Mouse (Mus musculus) hindbrain, embryonic 12.5 days (tissue): ENCODE data around the gene Nyap2. TPM values are rescaled to one million over a fixed set of nuclear protein-coding genes. Genes with fewer than 3 reads are reported as not detected.

Experiments used
- ATAC-seq: fragments of 200-750 bp; cut with Nextera tagmentation; 2 replicates; pipeline ENCODE4 v1.8.0; 2017; ENCODE audit warnings: moderate TSS enrichment; ENCODE audit not compliant: low FRiP score
- H3K27ac ChIP-seq: fragments of 300-500 bp; sonication (generic); 2 replicates; pipeline ENCODE4 v1.5.1; 2016; ENCODE audit warnings: mild to moderate bottlenecking
- H3K27me3 ChIP-seq: fragments of 300-500 bp; sonication (generic); 2 replicates; pipeline ENCODE4 v1.6.1; 2016; ENCODE audit warnings: mild to moderate bottlenecking
- H3K36me3 ChIP-seq: fragments of 300-500 bp; sonication (generic); 2 replicates; pipeline ENCODE4 v1.6.1; 2016; ENCODE audit warnings: mild to moderate bottlenecking
- H3K4me1 ChIP-seq: fragments of 300-500 bp; sonication (generic); 2 replicates; pipeline ENCODE4 v1.6.1; 2016
- H3K4me2 ChIP-seq: fragments of 300-500 bp; sonication (generic); replicated peaks from 2 replicates; pipeline ENCODE4 v1.6.1; 2016; ENCODE audit warnings: mild to moderate bottlenecking
- H3K4me3 ChIP-seq: fragments of 300-500 bp; sonication (generic); 2 replicates; pipeline ENCODE4 v1.5.1; 2016; ENCODE audit warnings: mild to moderate bottlenecking
- H3K9ac ChIP-seq: fragments of 300-500 bp; sonication (generic); 2 replicates; pipeline ENCODE4 v1.6.1; 2016; ENCODE audit warnings: mild to moderate bottlenecking, moderate library complexity
- H3K9me3 ChIP-seq: fragments of 300-500 bp; sonication (generic); replicated peaks from 2 replicates; pipeline ENCODE4 v1.6.1; 2016; ENCODE audit warnings: mild to moderate bottlenecking
- WGBS: fragments of 180-500 bp; shearing (Covaris S2); methylation state at CpG from one replicate; pipeline ENCODE4 v1.1.7; 2016; 5-methylcytosine and 5-hydroxymethylcytosine counted together
- polyA plus RNA-seq: library from polyadenylated mRNA; unstranded; fragments of >200 nt; fragmentation: Nextera tagmentation; extraction: Ambion mirVana; gene quantifications from 2 replicates; pipeline ENCODE4 v1.2.1, GENCODE M21; 2016

Nyap2 gene
- polyA plus RNA-seq, 1 experiment from 2014 or later = 5.3 TPM

DNA sequence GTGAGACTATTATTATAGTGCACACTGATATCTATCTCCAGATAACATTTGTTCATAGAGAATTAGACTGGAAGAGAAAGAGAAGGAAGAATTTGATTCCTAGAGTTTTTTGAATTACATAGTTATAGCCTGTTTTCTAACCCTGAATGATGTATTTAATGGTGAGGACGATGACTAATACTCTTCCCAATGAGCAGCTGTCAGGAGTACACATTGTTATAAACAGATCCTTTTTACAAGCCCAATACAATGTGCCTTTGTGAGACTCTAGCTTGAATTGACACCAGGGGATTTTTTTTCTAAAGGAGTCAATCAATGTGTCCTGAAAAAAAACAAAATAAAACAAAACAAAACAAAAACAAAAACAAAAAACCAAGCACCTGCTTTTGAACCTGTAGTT lies 22.2 kb downstream of the Nyap2 start:
- H3K4me1 ChIP-seq = no peaks in the 10 kb centered on the region
- H3K36me3 ChIP-seq = no peaks in the 10 kb centered on the region
- H3K27ac ChIP-seq = peak overlapping the region; percentile 30; the same call in 1 of the 2 replicates
- no peak overlapping the region for H3K4me3 ChIP-seq
- no peak overlapping the region for H3K4me2 ChIP-seq
- 29% methylated on average over 1 of the region's 1 CpGs for whole genome bisulfite sequencing
- H3K9me3 ChIP-seq = no peaks in the 10 kb centered on the region
- no peaks in the 10 kb centered on the region for H3K27me3 ChIP-seq
- ATAC-seq = no peak
- no peak overlapping the region for H3K9ac ChIP-seq

DNA sequence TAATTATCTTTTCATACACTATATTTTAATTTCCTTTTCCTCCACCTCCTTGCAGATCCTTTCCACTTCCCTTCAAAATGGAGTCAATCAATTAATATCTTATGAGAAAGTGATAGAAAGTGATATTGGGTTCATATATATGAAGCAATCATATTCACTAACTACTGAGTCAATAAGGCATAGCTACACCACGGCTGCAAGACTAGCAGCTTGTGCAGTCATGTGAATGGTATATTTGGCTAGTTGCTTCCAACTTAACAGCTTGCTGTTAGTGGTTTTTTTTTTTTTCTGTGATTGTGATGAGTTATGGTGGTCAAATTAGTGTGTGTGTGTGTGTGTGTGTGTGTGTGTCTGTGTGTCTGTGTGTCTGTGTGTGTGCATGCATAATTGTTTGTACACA lies 25.0 kb downstream of the Nyap2 start:
- Histone ChIP-seq H3K27me3 (no peaks in the 10 kb centered on the region), H3K4me1 (no peaks in the 10 kb centered on the region), H3K4me2 (no peak overlapping the region), H3K9me3 (no peaks in the 10 kb centered on the region), H3K27ac (no peak overlapping the region), H3K4me3 (no peak overlapping the region), H3K9ac (no peak overlapping the region), H3K36me3 (no peaks in the 10 kb centered on the region)
- WGBS = 80% methylated on average over 1 of the region's 1 CpGs
- no peak for ATAC-seq

DNA sequence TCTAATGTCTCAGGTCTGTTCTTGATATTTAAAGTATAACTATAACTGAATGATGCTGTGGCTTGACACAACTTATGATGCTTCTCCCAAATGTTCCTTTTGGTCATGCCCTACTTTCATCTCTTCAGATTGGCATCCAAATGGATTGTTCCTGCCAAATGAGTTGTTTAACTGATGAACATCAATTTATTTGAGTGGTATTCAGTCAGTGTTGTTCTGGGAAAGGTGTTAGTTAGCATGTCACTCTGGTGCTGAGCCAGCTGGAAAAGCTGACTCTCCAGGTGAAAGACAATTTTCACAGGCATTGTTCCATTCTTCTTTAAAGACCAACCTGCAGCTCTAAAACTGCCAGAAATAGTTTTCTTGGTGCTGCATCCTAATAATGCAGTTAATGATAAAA lies 43.0 kb downstream of the Nyap2 start:
- H3K27me3 ChIP-seq = no peaks in the 10 kb centered on the region
- no peak overlapping the region for H3K27ac ChIP-seq
- H3K4me2 ChIP-seq = no peak overlapping the region
- no peak overlapping the region for H3K4me3 ChIP-seq
- H3K9ac ChIP-seq = no peak overlapping the region
- no peaks in the 10 kb centered on the region for H3K9me3 ChIP-seq
- no peaks in the 10 kb centered on the region for H3K4me1 ChIP-seq
- ATAC-seq = no peak
- no peaks in the 10 kb centered on the region for H3K36me3 ChIP-seq

DNA sequence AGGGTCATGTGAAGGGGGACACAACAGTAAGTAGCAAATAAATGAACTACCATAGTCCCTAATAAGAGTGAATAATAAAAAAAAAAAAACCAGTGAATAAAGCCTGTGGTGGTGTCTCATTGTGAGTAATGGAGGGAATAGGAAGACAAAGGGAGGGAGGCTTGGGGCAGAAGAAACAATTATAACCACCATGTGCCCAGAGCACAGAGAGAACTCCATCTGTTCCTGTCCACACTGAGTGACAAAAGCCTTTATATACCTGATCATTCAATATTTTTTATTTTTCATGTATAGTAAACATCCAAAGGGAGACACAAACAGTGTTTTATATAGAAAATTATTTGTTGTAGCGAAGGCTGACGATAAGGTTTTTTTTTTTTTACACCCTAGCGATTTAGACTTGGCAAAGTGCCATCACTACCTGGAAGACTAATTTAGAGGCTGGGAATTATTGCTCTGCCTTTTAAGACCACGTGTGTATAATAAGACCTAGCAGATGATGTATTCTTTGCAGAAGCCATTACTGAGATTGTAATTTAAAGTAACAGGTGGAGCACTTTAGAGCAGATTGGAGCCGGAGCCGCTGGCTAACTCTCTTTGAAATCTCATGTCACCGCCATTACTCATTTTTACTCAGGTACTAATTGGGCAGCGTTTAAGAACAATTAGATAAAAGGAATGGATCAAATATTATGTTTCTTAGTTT lies 55.4 kb downstream of the Nyap2 start:
- H3K4me3 ChIP-seq = no peak overlapping the region
- WGBS = 76% methylated on average over 8 of the region's 8 CpGs
- no peaks in the 10 kb centered on the region for H3K27me3 ChIP-seq
- H3K9ac ChIP-seq = no peak overlapping the region
- no peaks in the 10 kb centered on the region for H3K9me3 ChIP-seq
- no peaks in the 10 kb centered on the region for H3K36me3 ChIP-seq
- H3K4me1 ChIP-seq = no peaks in the 10 kb centered on the region
- no peak for ATAC-seq
- H3K27ac ChIP-seq = no peak overlapping the region
- H3K4me2 ChIP-seq = no peak overlapping the region

DNA sequence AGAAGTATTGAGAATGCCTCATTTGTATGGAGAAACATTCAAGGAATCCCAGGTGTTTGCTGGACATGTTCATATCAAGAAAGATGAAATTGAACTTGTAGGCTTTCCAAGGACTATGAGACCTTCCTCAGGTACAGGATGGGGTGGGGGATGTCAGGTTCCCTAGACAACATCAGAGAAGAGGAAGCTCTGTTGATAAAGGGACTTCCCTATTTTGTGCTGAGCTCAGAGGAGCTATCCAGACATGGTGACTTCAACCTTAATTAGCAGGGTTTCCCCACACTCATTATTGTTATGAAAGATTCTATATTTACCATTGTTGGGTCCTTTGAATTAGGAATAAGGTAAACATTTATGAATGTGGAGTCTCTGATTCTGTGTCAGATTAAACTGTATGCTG lies 67.1 kb downstream of the Nyap2 start:
- Histone ChIP-seq H3K9ac (no peak overlapping the region), H3K4me1 (no peaks in the 10 kb centered on the region), H3K36me3 (no peaks in the 10 kb centered on the region), H3K9me3 (no peaks in the 10 kb centered on the region), H3K27me3 (no peaks in the 10 kb centered on the region), H3K4me3 (no peak overlapping the region), H3K4me2 (no peak overlapping the region), H3K27ac (no peak overlapping the region)
- ATAC-seq = no peak

DNA sequence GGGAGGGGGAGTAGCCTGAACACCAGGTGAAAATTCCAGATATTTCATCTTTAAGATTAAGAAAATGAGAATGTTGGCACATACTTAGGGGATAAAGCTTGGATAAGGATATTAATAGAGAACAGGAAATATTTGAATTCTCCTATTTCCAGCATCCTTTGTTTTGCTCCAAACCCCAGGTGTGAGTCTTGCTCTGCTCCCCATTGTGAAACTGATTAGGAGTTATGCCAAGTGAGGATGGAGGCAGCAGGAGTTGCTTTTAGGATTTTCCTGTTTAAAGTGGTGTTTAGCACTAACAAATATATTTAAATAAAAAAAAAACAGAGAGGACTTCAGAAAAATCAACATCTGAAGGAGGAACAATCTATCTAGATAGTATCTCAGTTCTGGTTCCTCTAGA lies 68.8 kb downstream of the Nyap2 start:
- Histone ChIP-seq H3K9me3 (no peaks in the 10 kb centered on the region), H3K27me3 (no peaks in the 10 kb centered on the region), H3K36me3 (no peaks in the 10 kb centered on the region), H3K9ac (no peak overlapping the region), H3K4me3 (no peak overlapping the region), H3K4me2 (no peak overlapping the region), H3K27ac (no peak overlapping the region), H3K4me1 (no peaks in the 10 kb centered on the region)
- no peak for ATAC-seq

- no peak overlapping the region for H3K4me2 ChIP-seq
- ATAC-seq = peak; percentile 63; the same call in 1 of the 2 replicates
- H3K4me3 ChIP-seq = no peak overlapping the region
- no peak overlapping the region for H3K9ac ChIP-seq
- H3K27me3 ChIP-seq = no peaks in the 10 kb centered on the region
- H3K9me3 ChIP-seq = no peaks in the 10 kb centered on the region
- no peaks in the 10 kb centered on the region for H3K36me3 ChIP-seq
- 47% methylated on average over 3 of the region's 3 CpGs for WGBS
- no peak overlapping the region for H3K27ac ChIP-seq
- H3K4me1 ChIP-seq = no peaks in the 10 kb centered on the region
Observed at GRCm38 (mm10) chr1:81169245-81169644, 92.5 kb downstream of the Nyap2 start.

- Histone ChIP-seq H3K27me3 (no peaks in the 10 kb centered on the region), H3K27ac (no peak overlapping the region), H3K36me3 (no peaks in the 10 kb centered on the region), H3K9ac (no peak overlapping the region), H3K4me1 (no peaks in the 10 kb centered on the region), H3K4me3 (no peak overlapping the region), H3K9me3 (no peaks in the 10 kb centered on the region), H3K4me2 (no peak overlapping the region)
- no peak for ATAC-seq
Observed at GRCm38 (mm10) chr1:81172703-81173102, 96.0 kb downstream of the Nyap2 start.

DNA sequence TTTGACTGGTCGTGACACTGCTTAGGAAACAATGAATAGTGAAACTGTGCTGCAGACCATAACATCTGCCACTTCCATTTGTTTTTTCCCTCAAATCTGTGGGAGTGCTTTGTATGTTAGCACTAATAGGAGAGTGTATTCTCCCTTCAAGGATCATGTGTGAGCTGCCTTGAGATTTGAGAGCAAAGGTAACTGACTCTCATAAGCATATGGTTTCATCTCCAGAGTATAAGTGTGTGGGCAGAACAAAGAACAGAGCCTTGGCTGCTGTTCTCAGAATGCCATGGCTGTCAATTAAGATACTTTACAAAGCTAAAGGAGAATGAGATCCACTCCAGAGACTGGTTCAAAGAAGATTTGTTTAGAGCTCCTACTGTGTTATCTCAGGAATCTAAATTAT lies 96.6 kb downstream of the Nyap2 start:
- no peak overlapping the region for H3K27ac ChIP-seq
- no peak for ATAC-seq
- no peaks in the 10 kb centered on the region for H3K4me1 ChIP-seq
- no peaks in the 10 kb centered on the region for H3K27me3 ChIP-seq
- no peaks in the 10 kb centered on the region for H3K36me3 ChIP-seq
- H3K9ac ChIP-seq = no peak overlapping the region
- no peak overlapping the region for H3K4me2 ChIP-seq
- no peak overlapping the region for H3K4me3 ChIP-seq
- WGBS = 66% methylated on average over 1 of the region's 1 CpGs
- no peaks in the 10 kb centered on the region for H3K9me3 ChIP-seq

DNA sequence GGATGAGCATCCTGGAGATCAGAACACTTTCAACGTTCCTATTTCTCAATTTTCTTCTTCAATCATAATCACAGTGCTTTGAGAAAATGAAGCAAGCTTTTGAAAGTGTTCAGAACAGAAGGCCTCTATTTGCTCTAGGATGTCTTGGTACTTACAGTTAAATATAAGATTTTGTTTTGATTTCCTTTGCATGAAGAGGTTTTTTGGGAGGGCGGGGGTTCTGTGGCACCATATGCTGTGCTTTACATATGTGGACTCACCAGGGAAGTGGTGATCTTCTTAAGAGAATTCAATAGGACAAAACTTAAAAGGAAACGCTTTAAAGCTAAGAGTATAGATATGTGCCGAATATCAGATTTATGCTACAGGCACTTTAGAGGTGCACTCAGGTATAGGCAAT lies 103.0 kb downstream of the Nyap2 start:
- Histone ChIP-seq H3K9me3 (no peaks in the 10 kb centered on the region), H3K4me2 (no peak overlapping the region), H3K36me3 (no peaks in the 10 kb centered on the region), H3K27me3 (no peaks in the 10 kb centered on the region), H3K9ac (no peak overlapping the region), H3K4me1 (no peaks in the 10 kb centered on the region), H3K4me3 (no peak overlapping the region), H3K27ac (no peak overlapping the region)
- ATAC-seq = no peak
- 95% methylated on average over 4 of the region's 4 CpGs for WGBS

DNA sequence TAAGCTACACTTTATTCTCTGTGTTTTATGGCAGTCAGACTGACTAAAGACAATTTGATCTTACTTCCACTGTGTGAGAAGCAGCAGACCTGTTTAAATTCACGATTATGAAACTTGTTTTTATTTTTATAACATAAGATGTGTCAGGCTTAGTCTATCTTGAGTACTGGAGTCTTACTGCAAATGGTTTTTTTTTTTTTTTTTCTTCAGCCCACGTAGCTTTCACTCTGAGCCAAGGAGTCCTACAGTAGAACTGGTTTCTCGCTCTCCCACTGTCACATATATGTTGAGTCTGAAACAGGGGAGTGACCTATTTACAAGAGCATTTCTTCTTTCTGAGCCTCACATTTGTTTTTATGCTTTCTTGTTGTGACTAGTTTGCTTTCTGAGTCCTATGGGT lies 103.9 kb downstream of the Nyap2 start:
- H3K4me1 ChIP-seq = no peaks in the 10 kb centered on the region
- no peaks in the 10 kb centered on the region for H3K36me3 ChIP-seq
- WGBS = 85% methylated on average over 3 of the region's 3 CpGs
- no peaks in the 10 kb centered on the region for H3K9me3 ChIP-seq
- H3K27ac ChIP-seq = no peak overlapping the region
- H3K4me2 ChIP-seq = no peak overlapping the region
- no peak overlapping the region for H3K9ac ChIP-seq
- H3K27me3 ChIP-seq = no peaks in the 10 kb centered on the region
- H3K4me3 ChIP-seq = no peak overlapping the region
- ATAC-seq = no peak

GRCm38 (mm10) chr1:81209536-81209935 lies 132.8 kb downstream of the Nyap2 start:
- no peak overlapping the region for H3K9ac ChIP-seq
- no peak for ATAC-seq
- H3K27ac ChIP-seq = no peak overlapping the region
- WGBS = 96% methylated on average over 2 of the region's 2 CpGs
- H3K36me3 ChIP-seq = no peaks in the 10 kb centered on the region
- no peaks in the 10 kb centered on the region for H3K27me3 ChIP-seq
- H3K4me3 ChIP-seq = no peak overlapping the region
- no peak overlapping the region for H3K4me2 ChIP-seq
- no peaks in the 10 kb centered on the region for H3K4me1 ChIP-seq
- no peaks in the 10 kb centered on the region for H3K9me3 ChIP-seq

- H3K4me3 ChIP-seq = no peak overlapping the region
- no peak for ATAC-seq
- 71% methylated on average over 4 of the region's 4 CpGs for WGBS
Observed at GRCm38 (mm10) chr1:81211491-81211890, 134.7 kb downstream of the Nyap2 start.

More at GRCm38 (mm10) chr1:81211491-81211890, 134.7 kb downstream of the Nyap2 start:
- Histone ChIP-seq H3K4me2 (no peak overlapping the region), H3K27me3 (no peaks in the 10 kb centered on the region), H3K4me1 (no peaks in the 10 kb centered on the region), H3K9ac (no peak overlapping the region), H3K36me3 (no peaks in the 10 kb centered on the region), H3K9me3 (no peaks in the 10 kb centered on the region), H3K27ac (no peak overlapping the region)
